13 mouse cellular contexts compared by ENCODE assay signal in genomic region chr15:101372131-101372977, GRCm38 (mm10). TPM values are rescaled to one million over a fixed set of nuclear protein-coding genes. Genes with fewer than 3 reads are reported as not detected.
DNase-seq lines count a peak whose midpoint lies in the region; ATAC-seq lines count a peak whose summit lies in the region.
"Had no signal": no experiment of that assay in that cellular context is flagged by ENCODE, and none has a peak within 500 bp of the region (broad histone marks: within the 10 kb centered on the region; RNA-seq: fewer than 3 reads in every experiment).

No protein-coding gene starts in this region.

- H3K27ac ChIP-seq in heart, embryonic 15.5 days, result 0 out of 2 replicates have a peak overlapping the region, but pooled peaks have one; percentile 3
- peak overlapping the region; percentile 8; the same call in 1 of the 2 replicates for H3K27ac ChIP-seq in brown adipose tissue, adult 24 weeks (replicated peaks; ENCODE audit: low read depth, low read length)
- 0 out of 2 replicates have a peak overlapping the region, but pooled peaks have one; percentile 7 for H3K27ac ChIP-seq in macrophage
- H3K27ac ChIP-seq: hindbrain, embryonic 10.5 days; layer of hippocampus, adult 2 months; limb, embryonic 12.5 days had no signal

- H3K27me3 ChIP-seq in heart, embryonic 15.5 days, result 0 out of 2 replicates have a peak, but pooled peaks cover 2% of the 10 kb centered on the region

- peaks cover 89% of the 10 kb centered on the region for H3K4me1 ChIP-seq in heart, embryonic 15.5 days (replicated peaks)
- H3K4me1 ChIP-seq in brown adipose tissue, adult 24 weeks (ENCODE audit: control insufficient read depth, insufficient read depth, insufficient read length, low read length), result peaks cover 20% of the 10 kb centered on the region

- WGBS in heart, embryonic 15.5 days, result 51% methylated on average over 7 of the region's 7 CpGs
- 81% methylated on average over 7 of the region's 7 CpGs for WGBS in macrophage (ENCODE audit: missing documents)

- no peak overlapping the region for H3K4me2 ChIP-seq in heart, embryonic 15.5 days
- H3K4me2 ChIP-seq: limb, embryonic 12.5 days had no signal

- no peak overlapping the region for H3K4me3 ChIP-seq in heart, embryonic 15.5 days
- H3K4me3 ChIP-seq in brown adipose tissue, adult 24 weeks (ENCODE audit: insufficient read depth, low read depth, low read length), result no peak overlapping the region
- no peak overlapping the region for H3K4me3 ChIP-seq in macrophage (ENCODE audit: inconsistent target)
- H3K4me3 ChIP-seq: hindbrain, embryonic 10.5 days; layer of hippocampus, adult 2 months; limb, embryonic 12.5 days had no signal

- intact Hi-C loops in heart, postnatal 14 days (cut with DNase I), result no loop called here

- no peaks in the 10 kb centered on the region for H3K36me3 ChIP-seq in heart, embryonic 15.5 days
- H3K36me3 ChIP-seq in macrophage (ENCODE audit: inconsistent target), result no peaks in the 10 kb centered on the region
- H3K36me3 ChIP-seq: hindbrain, embryonic 10.5 days; limb, embryonic 12.5 days had no signal

- no peak for ATAC-seq in heart, embryonic 15.5 days (replicated peaks; ENCODE audit: insufficient number of reproducible peaks, insufficient read depth, low FRiP score, low read depth)

- no peak overlapping the region for H3K9ac ChIP-seq in heart, embryonic 15.5 days
- H3K9ac ChIP-seq: limb, embryonic 12.5 days had no signal

- no peak for DNase-seq in heart, postnatal 14 days
- peak; percentile 17 for DNase-seq in adipocyte (ENCODE audit: low spot score)
- DNase-seq in layer of hippocampus, postnatal 10 days (ENCODE audit: low spot score in 2 of 2), result no peak
- no peak for DNase-seq in urinary bladder, postnatal 4 days (ENCODE audit: low spot score in 2 of 2)
- DNase-seq: retina, postnatal 1 day; thymus, postnatal 14 days had no signal

- H3K9me3 ChIP-seq in heart, embryonic 15.5 days (replicated peaks), result no peaks in the 10 kb centered on the region
- H3K9me3 ChIP-seq: hindbrain, embryonic 10.5 days; limb, embryonic 12.5 days had no signal

- no peaks in the 10 kb centered on the region for H3K79me2 ChIP-seq in macrophage (ENCODE audit: inconsistent target)

RNA-seq across cellular contexts. Expression of gene Krt80, which starts 2.4 kb away (rescaled TPM):
- polyA plus RNA-seq in heart, embryonic 15.5 days (2015; fragmentation: Nextera tagmentation; extraction: Ambion mirVana), result 7.4 and 8.1 TPM in 2 replicates
- 1 to 10 TPM; 1.1 to 1.6 TPM for total RNA-seq in heart, postnatal 14 days (2021)
- polyA plus RNA-seq in brown adipose tissue, adult 24 weeks (2012; ENCODE audit: insufficient read depth, insufficient read length, missing spikeins), result 1.5 and 2.3 TPM in 2 replicates
- under 1 TPM in 9 of 26 experiments, not detected in 17; 0.13 to 0.46 (median 0.29) TPM for total RNA-seq in macrophage (2018; cell fraction: chromatin; rRNA removed)
- under 1 TPM; 0.03 to 0.68 (median 0.29) TPM for total RNA-seq in macrophage (2018; cell fraction: cytosol; rRNA removed)
- total RNA-seq in macrophage (2018; cell fraction: nucleus; rRNA removed), result under 1 TPM in 15 of 26 experiments, not detected in 11; 0.10 to 0.79 (median 0.27) TPM
- 0.51 to 0.83 TPM (median 0.56 TPM) in 3 replicates for polyA plus RNA-seq in macrophage (2018)
- total RNA-seq in layer of hippocampus, postnatal 10 days (2021), result under 1 TPM in 1 of 2 experiments, not detected in 1; 0.23 TPM
- total RNA-seq: megakaryocyte-erythroid progenitor cell, adult 5-6 weeks had no signal

RNA-seq across cellular contexts. Expression of gene Krt7, which starts 38.5 kb away (rescaled TPM):
- 17.4 and 28.2 TPM in 2 replicates for polyA plus RNA-seq in heart, embryonic 15.5 days (2015; fragmentation: Nextera tagmentation; extraction: Ambion mirVana)
- 1 to 10 TPM; 3.2 to 3.4 TPM for total RNA-seq in heart, postnatal 14 days (2021)
- not detected in 2 replicates for polyA plus RNA-seq in brown adipose tissue, adult 24 weeks (2012; ENCODE audit: insufficient read depth, insufficient read length, missing spikeins)
- total RNA-seq in macrophage (2018; cell fraction: chromatin; rRNA removed), result under 1 TPM in 1 of 26 experiments, not detected in 25; 0.44 TPM
- not detected for total RNA-seq in macrophage (2018; cell fraction: cytosol; rRNA removed)
- total RNA-seq in macrophage (2018; cell fraction: nucleus; rRNA removed), result under 1 TPM in 1 of 26 experiments, not detected in 25; 0.27 TPM
- polyA plus RNA-seq in macrophage (2018), result not detected in 3 replicates
- not detected for total RNA-seq in layer of hippocampus, postnatal 10 days (2021)
- total RNA-seq: layer of hippocampus, adult 2 months; megakaryocyte-erythroid progenitor cell, adult 5-6 weeks had no signal

Comparison
In these comparisons a context has a peak if more than half of its experiments do, and no peak if none do; other contexts are left out.
1. RNA of gene Krt7, which starts 38.5 kb away (polyA plus RNA-seq): 17.4 to 28.2 TPM in heart, embryonic 15.5 days; not detected in brown adipose tissue, adult 24 weeks and not detected in macrophage; every median in the first group is over 10 times any median in the second.
2. Peak in every context shown above with its lines, with median percentiles within 50 percentile points of each other: H3K27ac ChIP-seq.